Mouse (Mus musculus) hindbrain, embryonic 14.5 days (tissue): ENCODE measurements around the gene Hes7. TPM values are rescaled to one million over a fixed set of nuclear protein-coding genes. Genes with fewer than 3 reads are reported as not detected.

ENCODE experiments used
- polyA plus RNA-seq: library from polyadenylated mRNA; unstranded; fragments of >200 nt; fragmentation: Nextera tagmentation; extraction: Ambion mirVana; gene quantifications from 2 replicates; pipeline ENCODE4 v1.2.1, GENCODE M21; 2014

The Hes7 gene
- polyA plus RNA-seq, 1 experiment from 2014 or later: 0.43 TPM

Other genes starting within 250 kb of the Hes7 start
- 91.2 and 97.1 TPM in 2 replicates for gene Ndel1, start 248.5 kb upstream of the Hes7 start, polyA plus RNA-seq
- gene Rnf222, start 231.9 kb upstream of the Hes7 start, polyA plus RNA-seq: not detected in 2 replicates
- gene Rpl26, start 218.8 kb upstream of the Hes7 start, polyA plus RNA-seq: 573 and 680 TPM in 2 replicates
- gene Odf4, start 193.3 kb upstream of the Hes7 start, polyA plus RNA-seq: 0.52 and 0.56 TPM in 2 replicates
- 20.1 and 23.4 TPM in 2 replicates for gene Arhgef15, start 162.9 kb upstream of the Hes7 start, polyA plus RNA-seq
- 2.0 and 2.3 TPM in 2 replicates for gene Slc25a35, start 152.3 kb upstream of the Hes7 start, polyA plus RNA-seq
- gene Rangrf, start 145.2 kb upstream of the Hes7 start, polyA plus RNA-seq: 26.2 and 32.3 TPM in 2 replicates
- 12.7 and 15.3 TPM in 2 replicates for gene Pfas, start 111.9 kb upstream of the Hes7 start, polyA plus RNA-seq
- 54.4 and 58.9 TPM in 2 replicates for gene Ctc1, start 104.5 kb upstream of the Hes7 start, polyA plus RNA-seq
- 17.0 and 22.0 TPM in 2 replicates for gene Aurkb, start 74.8 kb upstream of the Hes7 start, polyA plus RNA-seq
- gene Borcs6, start 60.7 kb upstream of the Hes7 start, polyA plus RNA-seq: 18.6 and 24.3 TPM in 2 replicates
- 40.3 and 40.7 TPM in 2 replicates for gene Tmem107, start 49.6 kb upstream of the Hes7 start, polyA plus RNA-seq
- gene Vamp2, start 31.9 kb upstream of the Hes7 start, polyA plus RNA-seq: 324 and 368 TPM in 2 replicates
- gene Per1, start 25.2 kb upstream of the Hes7 start, polyA plus RNA-seq: 9.6 and 10.1 TPM in 2 replicates
- gene 9130213A22Rik, start 2.2 kb downstream of the Hes7 start, polyA plus RNA-seq: 0.39 and 0.56 TPM in 2 replicates
- 4.3 and 4.9 TPM in 2 replicates for gene Aloxe3, start 5.5 kb downstream of the Hes7 start, polyA plus RNA-seq
- 0.59 and 0.60 TPM in 2 replicates for gene Alox12b, start 36.6 kb downstream of the Hes7 start, polyA plus RNA-seq
- 0.25 and 0.30 TPM in 2 replicates for gene Alox8, start 77.4 kb downstream of the Hes7 start, polyA plus RNA-seq
- 0.29 and 0.34 TPM in 2 replicates for gene Gucy2e, start 116.6 kb downstream of the Hes7 start, polyA plus RNA-seq
- gene Cntrob, start 203.4 kb downstream of the Hes7 start, polyA plus RNA-seq: 11.0 and 12.3 TPM in 2 replicates
- gene Trappc1, start 203.6 kb downstream of the Hes7 start, polyA plus RNA-seq: 176 and 197 TPM in 2 replicates
- gene Kcnab3, start 205.9 kb downstream of the Hes7 start, polyA plus RNA-seq: 4.3 and 4.7 TPM in 2 replicates
- 224 and 231 TPM in 2 replicates for gene Rnf227, start 220.1 kb downstream of the Hes7 start, polyA plus RNA-seq
- 67.5 and 76.6 TPM in 2 replicates for gene Chd3, start 249.0 kb downstream of the Hes7 start, polyA plus RNA-seq